Mouse (Mus musculus) monocyte, adult 2 months (primary cell): ENCODE results near the gene Olfr1414.
"Not testable (repeated sequence)": the region's sequence is repeated elsewhere in the genome, so short reads cannot be mapped to it uniquely, and the experiment has no call there.

Source experiments
- DNase-seq, 2 experiments: peaks; one replicate each; pipeline ENCODE4 v3.0.0; 2022; ENCODE audit warnings: low spot score in 2 of 2, low read depth in 1 of 2

Olfr1414 gene

GRCm38 (mm10) chr1:92518561-92518960 lies at the start of gene Olfr1414:
Gene Olfr1414 (minus strand): TSS chr1:92518661.
- no peak for DNase-seq

GRCm38 (mm10) chr1:92545929-92546328 lies 27.5 kb upstream of the Olfr1414 start:
- no peak for DNase-seq

DNA sequence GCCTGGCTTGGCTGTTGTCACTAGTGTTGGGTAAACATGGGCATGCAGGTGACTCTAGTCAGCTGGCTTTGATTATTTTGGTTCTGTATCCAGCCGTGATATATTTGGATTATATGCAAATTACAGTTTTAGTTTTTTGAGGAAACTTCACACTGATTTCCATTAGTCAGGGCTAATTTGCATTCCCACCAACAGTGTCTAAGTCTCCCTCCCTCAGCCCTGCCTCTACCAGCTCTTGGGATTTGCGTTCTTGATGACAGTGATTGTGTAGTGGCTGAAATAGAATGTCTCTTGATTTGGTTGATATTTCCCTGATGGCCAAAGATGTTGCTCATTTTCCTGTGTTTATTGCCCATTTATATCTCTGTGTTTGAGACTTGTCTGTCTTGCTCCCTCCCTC lies 20.6 kb upstream of the Olfr1414 start:
- no peak for DNase-seq

- no peak for DNase-seq
Measured at GRCm38 (mm10) chr1:92536972-92537371, 18.5 kb upstream of the Olfr1414 start.

DNA sequence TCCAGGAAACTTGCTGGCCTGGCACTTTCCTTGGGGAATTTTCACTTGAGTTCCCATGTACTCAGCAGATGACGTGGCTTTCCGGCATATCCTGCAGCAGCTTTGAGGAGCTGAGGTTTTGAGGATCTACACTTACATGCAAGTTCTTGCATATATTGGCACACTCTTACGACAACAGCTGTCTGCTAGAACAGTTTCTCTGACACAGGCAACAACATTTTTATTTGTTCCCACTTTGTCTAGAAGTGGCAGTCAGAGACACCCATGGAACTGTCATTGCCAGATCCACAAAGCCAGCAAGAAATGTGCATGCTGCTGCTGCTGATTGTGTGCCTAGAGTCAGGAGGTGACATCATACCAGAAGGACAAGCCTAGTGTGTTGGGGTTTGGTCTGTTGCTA lies 5.3 kb upstream of the Olfr1414 start:
- DNase-seq = no peak

- DNase-seq = no peak
Measured at GRCm38 (mm10) chr1:92521376-92521775, 2.9 kb upstream of the Olfr1414 start.

- no peak for DNase-seq
Measured at GRCm38 (mm10) chr1:92519046-92519445, 585 bp upstream of the Olfr1414 start.

DNA sequence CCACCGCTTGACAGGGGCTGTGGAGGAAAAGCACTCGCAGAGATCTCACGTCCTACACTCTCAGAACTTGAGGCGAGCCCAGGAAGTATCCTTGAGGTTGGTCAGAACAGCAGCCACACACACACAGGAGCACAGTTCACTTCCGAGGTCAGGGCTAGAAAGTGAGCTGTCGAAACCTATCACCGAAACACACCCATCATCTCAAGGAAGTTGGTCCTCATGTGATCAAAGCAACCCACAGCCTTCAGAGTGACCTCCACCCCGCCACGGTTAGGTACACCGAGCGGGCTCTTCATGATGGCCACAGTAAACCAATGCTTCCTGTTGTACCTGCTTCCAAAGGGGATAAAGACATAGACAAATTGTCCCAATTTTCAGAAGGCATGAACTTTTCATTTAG lies 3.1 kb downstream of the Olfr1414 start:
- no peak for DNase-seq

DNA sequence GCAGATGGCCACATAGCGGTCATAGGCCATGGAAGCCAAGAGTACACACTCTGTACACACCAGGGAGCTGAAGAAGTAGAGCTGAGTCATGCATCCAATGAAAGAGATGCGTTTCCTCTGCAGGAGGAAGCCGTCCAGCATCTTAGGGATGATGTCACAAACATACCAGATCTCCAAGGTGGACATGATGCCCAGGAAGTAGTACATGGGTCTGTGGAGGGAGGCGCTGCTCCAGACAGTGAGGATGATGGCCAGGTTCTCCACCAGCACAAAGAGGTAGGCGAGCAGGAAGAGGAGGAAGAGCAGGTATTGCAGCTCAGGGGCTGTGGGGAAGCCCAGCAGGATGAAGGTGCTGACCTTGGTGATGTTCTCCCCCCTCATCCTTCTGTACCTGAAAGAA lies 6.8 kb downstream of the Olfr1414 start:
- DNase-seq = not testable (repeated sequence)

DNA sequence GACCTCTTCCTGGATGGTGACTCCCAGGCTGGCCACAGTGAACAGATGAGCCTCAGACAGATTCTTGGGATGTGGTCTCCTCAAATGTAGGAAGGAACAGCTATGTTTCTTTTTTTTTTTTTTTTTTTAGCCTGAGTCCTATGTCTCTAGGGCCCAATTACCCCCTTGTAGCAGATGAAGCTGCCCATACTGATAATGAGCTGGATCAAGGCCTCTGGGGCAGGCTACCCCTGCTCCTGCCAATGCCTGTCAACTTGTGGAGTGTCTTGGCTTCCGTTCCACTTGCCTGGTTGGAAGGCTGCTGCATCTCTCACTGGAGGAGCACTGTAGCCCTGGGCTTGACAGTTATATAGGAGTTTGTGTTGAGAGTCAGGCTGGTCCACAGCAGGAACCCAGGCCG lies 22.5 kb downstream of the Olfr1414 start, which contains the start of gene Olfr1415:
Olfr1415 (minus strand) TSS at position 101 of the 400 bp plus-strand sequence.
- DNase-seq = no peak

- DNase-seq = no peak
Measured at GRCm38 (mm10) chr1:92485013-92485412, 33.4 kb downstream of the Olfr1414 start, which contains the start of gene Olfr1416. Gene Olfr1416 (minus strand): TSS chr1:92485113.

DNA sequence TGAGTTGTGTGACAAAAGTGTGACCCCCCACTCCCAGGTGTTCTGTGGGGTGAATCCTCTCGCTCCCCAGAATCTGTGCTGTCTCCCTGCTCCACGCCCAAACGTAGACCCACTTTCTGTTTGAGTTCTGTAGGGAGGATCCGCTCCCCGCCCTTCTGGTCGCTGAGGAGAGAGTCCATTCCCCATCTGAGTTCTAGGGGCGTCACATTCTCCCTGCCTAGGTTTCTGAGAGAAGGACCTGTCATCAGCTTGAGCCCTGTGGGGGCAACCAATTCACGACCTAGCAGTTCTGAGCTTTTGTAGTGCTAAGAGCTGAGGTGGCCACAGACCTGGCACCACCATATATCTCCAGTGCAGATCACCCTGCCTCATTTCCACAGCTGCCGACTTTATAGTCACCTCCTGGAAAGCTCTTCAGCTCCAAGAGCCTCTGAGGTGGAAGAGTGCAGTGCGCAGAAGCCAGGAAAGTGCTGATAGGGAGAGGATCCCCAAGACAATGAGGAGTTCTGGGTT lies 44.3 kb downstream of the Olfr1414 start:
- peak in 1 of 2 experiments; percentile 5 for DNase-seq

DNA sequence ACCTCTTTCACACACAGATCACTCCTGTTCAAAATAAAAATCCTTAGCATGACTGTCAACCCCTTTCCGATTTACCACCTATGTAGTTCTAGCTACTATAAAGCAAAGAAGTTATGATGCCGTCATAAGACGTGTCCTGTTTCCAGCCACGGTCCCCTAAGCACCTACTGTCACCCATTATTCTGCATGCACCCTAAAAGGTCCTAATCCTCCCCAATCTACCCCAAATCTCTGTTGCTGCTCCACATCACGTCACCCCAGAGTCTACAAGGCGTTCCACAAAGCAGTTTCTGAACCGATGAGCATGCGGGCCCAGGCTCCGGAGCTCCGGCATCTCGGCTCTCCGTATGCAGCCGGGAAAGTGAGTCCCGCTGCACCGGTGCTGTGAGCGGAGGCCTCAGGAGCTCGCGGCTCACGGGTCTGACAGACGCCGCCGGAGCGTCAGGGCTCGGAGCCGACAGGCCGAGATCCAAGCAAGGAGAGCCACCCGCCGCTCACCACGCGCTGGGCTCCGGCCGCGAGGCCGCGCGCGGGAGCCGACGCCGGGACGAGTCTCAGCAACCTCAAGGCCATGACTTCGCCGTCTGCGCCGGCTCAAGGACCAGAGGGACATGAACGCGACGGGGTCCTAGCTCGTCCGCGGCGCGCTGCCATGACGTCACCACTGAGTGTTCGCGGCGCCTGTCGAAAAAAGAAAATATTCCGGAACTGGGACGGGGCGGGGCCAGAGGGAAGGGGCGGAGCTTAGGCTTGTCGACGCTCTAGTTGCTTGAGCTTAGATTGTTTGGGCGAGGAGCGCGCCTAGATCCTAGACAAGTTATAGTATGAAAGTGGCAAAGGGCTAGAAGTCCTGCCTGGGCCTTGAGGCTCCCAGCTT lies 45.1 kb downstream of the Olfr1414 start, which contains the start of gene Ndufa10:
Ndufa10 (minus strand) TSS at position 696 of the 877 bp plus-strand sequence.
- DNase-seq = peak; percentile 80 to 94

GRCm38 (mm10) chr1:92468891-92469290 lies 49.6 kb downstream of the Olfr1414 start:
- DNase-seq = no peak

- no peak for DNase-seq
Measured at GRCm38 (mm10) chr1:92458416-92458815, 60.0 kb downstream of the Olfr1414 start.

- DNase-seq = no peak
Measured at GRCm38 (mm10) chr1:92457758-92458157, 60.7 kb downstream of the Olfr1414 start.
